Mouse (Mus musculus): ENCODE results near the gene Dennd6a. TPM values are rescaled to one million over a fixed set of nuclear protein-coding genes. Genes with fewer than 3 reads are reported as not detected.
"Not testable (repeated sequence)": the region's sequence is repeated elsewhere in the genome, so short reads cannot be mapped to it uniquely, and the experiment has no call there.

Dennd6a gene
- 17.1 and 21.0 TPM in 2 replicates for polyA plus RNA-seq (2015; fragmentation: Nextera tagmentation; extraction: Ambion mirVana)

GRCm38 (mm10) chr14:26573556-26573955 is at the start of gene Dennd6a:
Gene Dennd6a, plus strand, starts transcription at chr14:26573856.
- not testable (repeated sequence) for H3K4me2 ChIP-seq; H3K9ac ChIP-seq (replicated peaks); H3K27ac ChIP-seq (replicated peaks); H3K4me3 ChIP-seq (replicated peaks); ATAC-seq (ENCODE audit: low FRiP score); H3K4me1 ChIP-seq; H3K36me3 ChIP-seq; H3K27me3 ChIP-seq (replicated peaks); H3K9me3 ChIP-seq (replicated peaks)
- WGBS: 88% methylated on average over 5 of the region's 5 CpGs

GRCm38 (mm10) chr14:26525955-26526354 is 47.7 kb upstream of the Dennd6a start:
- Histone ChIP-seq H3K9ac (replicated peaks) (no peak overlapping the region), H3K27me3 (replicated peaks) (no peaks in the 10 kb centered on the region), H3K36me3 (no peaks in the 10 kb centered on the region), H3K4me1 (peaks cover 29% of the 10 kb centered on the region), H3K4me2 (no peak overlapping the region), H3K9me3 (replicated peaks) (no peaks in the 10 kb centered on the region), H3K27ac (replicated peaks) (no peak overlapping the region), H3K4me3 (replicated peaks) (no peak overlapping the region)
- ATAC-seq (ENCODE audit: low FRiP score): no peak
- WGBS: 39% methylated on average over 3 of the region's 3 CpGs

- H3K27ac ChIP-seq (replicated peaks): no peak overlapping the region
- 82% methylated on average over 2 of the region's 2 CpGs for WGBS
- no peak overlapping the region for H3K9ac ChIP-seq (replicated peaks)
- no peaks in the 10 kb centered on the region for H3K27me3 ChIP-seq (replicated peaks)
- peaks cover 46% of the 10 kb centered on the region for H3K4me1 ChIP-seq
- H3K4me3 ChIP-seq (replicated peaks): no peak overlapping the region
- no peaks in the 10 kb centered on the region for H3K9me3 ChIP-seq (replicated peaks)
- no peak overlapping the region for H3K4me2 ChIP-seq
- no peaks in the 10 kb centered on the region for H3K36me3 ChIP-seq
- no peak for ATAC-seq (ENCODE audit: low FRiP score)
Observed at GRCm38 (mm10) chr14:26528296-26528695, 45.4 kb upstream of the Dennd6a start.

- Histone ChIP-seq H3K27me3 (replicated peaks) (no peaks in the 10 kb centered on the region), H3K4me1 (peaks cover 54% of the 10 kb centered on the region), H3K4me2 (peak overlapping the region; percentile 19; the same call in 1 of the 2 replicates), H3K9ac (replicated peaks) (no peak overlapping the region), H3K9me3 (replicated peaks) (no peaks in the 10 kb centered on the region), H3K4me3 (replicated peaks) (no peak overlapping the region), H3K27ac (replicated peaks) (no peak overlapping the region), H3K36me3 (no peaks in the 10 kb centered on the region)
- no peak for ATAC-seq (ENCODE audit: low FRiP score)
- 64% methylated on average over 7 of the region's 7 CpGs for WGBS
Observed at GRCm38 (mm10) chr14:26530350-26530749, 43.3 kb upstream of the Dennd6a start.

GRCm38 (mm10) chr14:26531410-26532313 is 42.0 kb upstream of the Dennd6a start:
- ATAC-seq (ENCODE audit: low FRiP score): no peak
- Histone ChIP-seq H3K4me3 (replicated peaks) (no peak overlapping the region), H3K27me3 (replicated peaks) (no peaks in the 10 kb centered on the region), H3K36me3 (no peaks in the 10 kb centered on the region), H3K4me1 (peaks cover 50% of the 10 kb centered on the region), H3K9ac (replicated peaks) (no peak overlapping the region), H3K4me2 (peak overlapping the region; percentile 28), H3K9me3 (replicated peaks) (no peaks in the 10 kb centered on the region), H3K27ac (replicated peaks) (no peak overlapping the region)
- WGBS: 81% methylated on average over 10 of the region's 10 CpGs

GRCm38 (mm10) chr14:26532752-26533151 is 40.9 kb upstream of the Dennd6a start:
- H3K27ac ChIP-seq (replicated peaks): no peak overlapping the region
- H3K9ac ChIP-seq (replicated peaks): peak overlapping the region; percentile 92
- H3K4me2 ChIP-seq: peak overlapping the region; percentile 73
- peaks cover 50% of the 10 kb centered on the region for H3K4me1 ChIP-seq
- H3K9me3 ChIP-seq (replicated peaks): no peaks in the 10 kb centered on the region
- H3K36me3 ChIP-seq: no peaks in the 10 kb centered on the region
- 52% methylated on average over 9 of the region's 9 CpGs for WGBS
- peak overlapping the region; percentile 94 for H3K4me3 ChIP-seq (replicated peaks)
- no peak for ATAC-seq (ENCODE audit: low FRiP score)
- H3K27me3 ChIP-seq (replicated peaks): no peaks in the 10 kb centered on the region

GRCm38 (mm10) chr14:26533267-26533666 is 40.4 kb upstream of the Dennd6a start:
- Histone ChIP-seq H3K4me2 (peak overlapping the region; percentile 73), H3K9me3 (replicated peaks) (no peaks in the 10 kb centered on the region), H3K9ac (replicated peaks) (peak overlapping the region; percentile 92), H3K4me1 (peaks cover 49% of the 10 kb centered on the region), H3K36me3 (no peaks in the 10 kb centered on the region), H3K4me3 (replicated peaks) (peak overlapping the region; percentile 94), H3K27me3 (replicated peaks) (no peaks in the 10 kb centered on the region), H3K27ac (replicated peaks) (no peak overlapping the region)
- no peak for ATAC-seq (ENCODE audit: low FRiP score)
- WGBS: 20% methylated on average over 19 of the region's 19 CpGs

GRCm38 (mm10) chr14:26533821-26534756 is 39.6 kb upstream of the Dennd6a start:
- peak overlapping the region; percentile 90 for H3K27ac ChIP-seq (replicated peaks)
- peaks cover 43% of the 10 kb centered on the region for H3K4me1 ChIP-seq
- ATAC-seq (ENCODE audit: low FRiP score): peak; percentile 84
- WGBS: under 1% methylated on average over 81 of the region's 92 CpGs
- H3K4me2 ChIP-seq: peak overlapping the region; percentile 73
- no peaks in the 10 kb centered on the region for H3K36me3 ChIP-seq
- no peaks in the 10 kb centered on the region for H3K27me3 ChIP-seq (replicated peaks)
- H3K9me3 ChIP-seq (replicated peaks): no peaks in the 10 kb centered on the region
- peak overlapping the region; percentile 94 for H3K4me3 ChIP-seq (replicated peaks)
- H3K9ac ChIP-seq (replicated peaks): peak overlapping the region; percentile 92

- H3K27ac ChIP-seq (replicated peaks): peak within 1 kb of the TSS; percentile 90
- peak within 1 kb of the TSS; percentile 94 for H3K4me3 ChIP-seq (replicated peaks)
- no peaks in the 10 kb centered on the region for H3K9me3 ChIP-seq (replicated peaks)
- H3K9ac ChIP-seq (replicated peaks): peak within 1 kb of the TSS; percentile 92
- 15% methylated on average over 27 of the region's 33 CpGs for WGBS
- peak; percentile 95 for ATAC-seq (ENCODE audit: low FRiP score)
- H3K36me3 ChIP-seq: no peaks in the 10 kb centered on the region
- H3K4me2 ChIP-seq: peak within 1 kb of the TSS; percentile 73
- H3K4me1 ChIP-seq: peaks cover 35% of the 10 kb centered on the region
- no peaks in the 10 kb centered on the region for H3K27me3 ChIP-seq (replicated peaks)
Observed at GRCm38 (mm10) chr14:26534757-26535479, 38.7 kb upstream of the Dennd6a start, which contains the start of gene Slmap. Gene Slmap, minus strand, starts transcription at chr14:26534931.

GRCm38 (mm10) chr14:26539241-26539640 is 34.4 kb upstream of the Dennd6a start:
- Histone ChIP-seq H3K27me3 (replicated peaks) (no peaks in the 10 kb centered on the region), H3K4me1 (peaks cover 4% of the 10 kb centered on the region; the same call in 1 of the 2 replicates), H3K9me3 (replicated peaks) (no peaks in the 10 kb centered on the region), H3K4me2 (no peak overlapping the region), H3K36me3 (no peaks in the 10 kb centered on the region), H3K4me3 (replicated peaks) (no peak overlapping the region), H3K9ac (replicated peaks) (no peak overlapping the region), H3K27ac (replicated peaks) (no peak overlapping the region)
- no peak for ATAC-seq (ENCODE audit: low FRiP score)
- WGBS: 92% methylated on average over 4 of the region's 4 CpGs

- Histone ChIP-seq H3K27me3 (replicated peaks) (no peaks in the 10 kb centered on the region), H3K27ac (replicated peaks) (no peak overlapping the region), H3K4me2 (no peak overlapping the region), H3K4me1 (no peaks in the 10 kb centered on the region), H3K4me3 (replicated peaks) (no peak overlapping the region), H3K9me3 (replicated peaks) (no peaks in the 10 kb centered on the region), H3K9ac (replicated peaks) (no peak overlapping the region), H3K36me3 (no peaks in the 10 kb centered on the region)
- no peak for ATAC-seq (ENCODE audit: low FRiP score)
- WGBS: 83% methylated on average over 1 of the region's 1 CpGs
Observed at GRCm38 (mm10) chr14:26540577-26540976, 33.1 kb upstream of the Dennd6a start.

Measured in neural tube, embryonic 15.5 days (tissue).